Mouse (Mus musculus) olfactory bulb, adult 2 months (tissue): ENCODE measurements around the gene Sntg2. TPM values are rescaled to one million over a fixed set of nuclear protein-coding genes. Genes with fewer than 3 reads are reported as not detected.

ENCODE experiments used
- H3K27ac ChIP-seq: fragments of 200-500 bp; 2 replicates; pipeline ENCODE4 v1.5.1; 2012; ENCODE audit warnings: low read depth, low read length; ENCODE audit not compliant: insufficient read depth
- H3K4me1 ChIP-seq: fragments of 200-500 bp; 2 replicates; pipeline ENCODE4 v1.6.1; 2012; ENCODE audit warnings: low read length; ENCODE audit not compliant: control insufficient read depth, insufficient read depth
- H3K4me3 ChIP-seq: fragments of 200-500 bp; 2 replicates; pipeline ENCODE4 v1.5.1; 2012; ENCODE audit warnings: mild to moderate bottlenecking, low read depth, low read length, moderate library complexity; ENCODE audit not compliant: insufficient read depth
- CTCF ChIP-seq: fragments of 200-500 bp; IDR thresholded peaks from 2 replicates; pipeline ENCODE4 v1.5.1; 2012; ENCODE audit warnings: low read depth, mild to moderate bottlenecking, low read length, moderate library complexity; ENCODE audit not compliant: insufficient read depth
- POLR2A ChIP-seq: fragments of 200-500 bp; IDR thresholded peaks from 2 replicates; pipeline ENCODE4 v1.6.1; 2012; ENCODE audit warnings: mild to moderate bottlenecking, low read depth, low read length, moderate library complexity; ENCODE audit not compliant: insufficient read depth
- WGBS: fragments of 180-500 bp; shearing (Covaris S2); methylation state at CpG from one replicate; pipeline ENCODE4 v1.1.7; 2018; 5-methylcytosine and 5-hydroxymethylcytosine counted together
- polyA plus RNA-seq: library from polyadenylated mRNA; stranded (reverse); fragments of >200 nt; gene quantifications from 2 replicates; pipeline ENCODE4 v1.2.4, GENCODE M21; 2012; ENCODE audit warnings: low replicate concordance; ENCODE audit not compliant: missing spikeins, insufficient read depth, insufficient read length

The Sntg2 gene
- polyA plus RNA-seq, 1 experiment, result not detected

- TF ChIP-seq CTCF (no peak), POLR2A (no peak)
- Histone ChIP-seq H3K4me3 (no peak overlapping the region), H3K4me1 (no peaks in the 10 kb centered on the region), H3K27ac (no peak overlapping the region)
- WGBS, result 35% methylated on average over 5 of the region's 5 CpGs
Observed at GRCm38 (mm10) chr12:30308197-30308939, 64.8 kb downstream of the Sntg2 start.

- no peak for TF ChIP-seq POLR2A
- no peak for TF ChIP-seq CTCF
- no peak overlapping the region for H3K27ac ChIP-seq
- no peaks in the 10 kb centered on the region for H3K4me1 ChIP-seq
- no peak overlapping the region for H3K4me3 ChIP-seq
- 86% methylated on average over 13 of the region's 13 CpGs for WGBS
Observed at GRCm38 (mm10) chr12:30292724-30293560, 80.2 kb downstream of the Sntg2 start.

GRCm38 (mm10) chr12:30286888-30287573, 86.1 kb downstream of the Sntg2 start:
- Histone ChIP-seq H3K4me3 (no peak overlapping the region), H3K27ac (no peak overlapping the region), H3K4me1 (no peaks in the 10 kb centered on the region)
- TF ChIP-seq CTCF (no peak), POLR2A (no peak)
- 44% methylated on average over 5 of the region's 5 CpGs for WGBS

- Histone ChIP-seq H3K4me3 (no peak overlapping the region), H3K4me1 (no peaks in the 10 kb centered on the region), H3K27ac (no peak overlapping the region)
- TF ChIP-seq POLR2A, result no peak
- TF ChIP-seq CTCF, result no peak
- WGBS, result 80% methylated on average over 4 of the region's 4 CpGs
Observed at GRCm38 (mm10) chr12:30283741-30284140, 89.4 kb downstream of the Sntg2 start.

- Histone ChIP-seq H3K4me1 (no peaks in the 10 kb centered on the region), H3K4me3 (no peak overlapping the region), H3K27ac (no peak overlapping the region)
- TF ChIP-seq POLR2A, result no peak
- no peak for TF ChIP-seq CTCF
- 90% methylated on average over 8 of the region's 8 CpGs for WGBS
Observed at GRCm38 (mm10) chr12:30272242-30272985, 100.8 kb downstream of the Sntg2 start.

GRCm38 (mm10) chr12:30264206-30264605, 109.0 kb downstream of the Sntg2 start:
- Histone ChIP-seq H3K4me1 (peaks cover 6% of the 10 kb centered on the region; the same call in 1 of the 2 replicates), H3K4me3 (no peak overlapping the region), H3K27ac (no peak overlapping the region)
- WGBS, result 51% methylated on average over 5 of the region's 5 CpGs
- TF ChIP-seq CTCF (no peak), POLR2A (no peak)

- TF ChIP-seq POLR2A (no peak), CTCF (no peak)
- WGBS, result 76% methylated on average over 2 of the region's 2 CpGs
- no peak overlapping the region for H3K4me3 ChIP-seq
- H3K4me1 ChIP-seq, result peaks cover 6% of the 10 kb centered on the region; the same call in 1 of the 2 replicates
- H3K27ac ChIP-seq, result no peak overlapping the region
Observed at GRCm38 (mm10) chr12:30261187-30261586, 112.0 kb downstream of the Sntg2 start.

GRCm38 (mm10) chr12:30258641-30259040, 114.5 kb downstream of the Sntg2 start:
- Histone ChIP-seq H3K4me3 (no peak overlapping the region), H3K27ac (no peak overlapping the region), H3K4me1 (peaks cover 3% of the 10 kb centered on the region; the same call in 1 of the 2 replicates)
- TF ChIP-seq CTCF (no peak), POLR2A (no peak)
- 52% methylated on average over 2 of the region's 2 CpGs for WGBS
